Mouse (Mus musculus) 3134 (cell line): ENCODE data around the gene Olfr1459.

Experiments used
- DNase-seq: peaks from one replicate; pipeline ENCODE4 v3.0.0-alpha.2; 2011; ENCODE audit warnings: low spot score; ENCODE audit not compliant: insufficient read length; ENCODE audit errors: extremely low read depth

Gene Olfr1459

DNA sequence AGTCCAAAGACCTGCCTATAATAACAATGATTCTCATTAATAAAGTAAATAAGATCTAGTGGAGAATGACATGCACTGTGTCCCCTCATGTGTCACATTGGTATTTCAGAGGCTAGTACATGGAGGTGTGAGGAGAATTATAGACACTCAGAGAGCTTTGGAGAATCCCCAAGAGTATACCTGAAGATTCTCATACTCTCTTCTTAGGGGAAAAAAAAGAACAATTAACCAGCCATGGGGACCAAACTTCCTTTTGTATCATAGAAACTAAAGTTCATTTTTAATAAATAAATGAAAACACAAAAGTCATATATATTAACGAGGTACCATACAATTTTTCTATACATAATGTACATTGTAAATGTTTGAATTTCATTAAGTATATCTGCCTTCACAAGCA, at the start of gene Olfr1459:
Gene Olfr1459 (minus strand): TSS at position 101 of the 400 bp plus-strand sequence.
- DNase-seq: no peak

DNA sequence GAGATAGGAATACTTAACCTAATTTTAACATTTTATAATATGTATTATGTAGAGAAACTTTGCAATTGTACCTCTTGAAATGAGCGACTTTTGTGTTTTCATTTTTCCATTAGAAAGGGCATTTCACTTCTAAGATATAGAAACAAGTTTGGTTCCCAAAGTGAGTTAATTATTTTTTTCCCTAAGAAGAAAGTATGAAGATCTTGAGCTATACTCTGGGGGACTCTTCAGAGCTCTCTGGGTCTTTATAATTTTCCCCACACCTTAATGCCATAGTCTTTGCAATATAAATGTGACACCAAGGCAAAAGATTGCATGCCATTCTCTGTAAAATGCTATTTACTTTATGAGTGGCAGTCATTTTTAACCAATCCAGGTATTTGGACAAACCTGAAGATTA, 36.1 kb upstream of the Olfr1459 start, which contains the start of gene Olfr1462:
Gene Olfr1462 (plus strand): TSS at position 301 of the 400 bp plus-strand sequence.
- DNase-seq: no peak

DNA sequence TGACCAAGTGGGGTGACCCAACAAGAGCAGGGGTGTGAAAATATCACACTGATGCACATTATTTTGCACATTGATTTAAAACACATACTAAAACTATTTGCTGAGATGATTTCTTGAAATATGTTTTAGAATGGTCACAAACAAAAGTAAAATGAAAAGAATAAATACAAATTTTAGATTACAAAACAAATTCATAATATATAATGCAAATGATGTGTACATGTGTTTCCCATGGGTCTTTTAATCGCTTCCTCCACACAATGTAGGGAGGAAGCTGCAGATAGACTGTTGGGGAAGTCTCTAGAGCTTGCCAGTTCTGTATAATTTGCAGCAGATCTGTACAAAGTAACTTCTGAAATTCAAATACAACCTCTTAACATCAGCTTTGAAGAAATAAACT, 13.4 kb upstream of the Olfr1459 start, which contains the start of gene Olfr1461:
Gene Olfr1461 (plus strand): TSS at position 301 of the 400 bp plus-strand sequence.
- DNase-seq: no peak

DNA sequence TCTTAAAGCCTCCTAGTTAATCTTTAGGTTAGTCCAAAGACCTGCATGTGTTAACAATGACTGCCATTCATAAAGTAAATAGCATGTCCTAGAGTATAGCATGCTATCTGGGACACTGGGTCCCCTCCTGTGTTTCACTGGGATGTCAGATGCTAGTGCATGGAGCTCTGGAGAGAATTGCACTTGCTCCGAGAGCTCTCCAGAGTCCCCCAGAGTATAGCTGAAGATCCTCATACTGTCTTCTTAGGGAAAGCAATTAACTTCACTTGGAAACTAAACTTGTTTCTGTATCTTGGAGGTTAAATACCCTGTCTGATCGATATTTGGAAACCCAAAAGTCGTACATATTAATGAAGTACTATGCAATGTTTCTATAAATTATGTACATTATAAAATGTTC, 42.7 kb downstream of the Olfr1459 start, which contains the start of gene Olfr1458:
Gene Olfr1458 (minus strand): TSS at position 101 of the 400 bp plus-strand sequence.
- DNase-seq: no peak

DNA sequence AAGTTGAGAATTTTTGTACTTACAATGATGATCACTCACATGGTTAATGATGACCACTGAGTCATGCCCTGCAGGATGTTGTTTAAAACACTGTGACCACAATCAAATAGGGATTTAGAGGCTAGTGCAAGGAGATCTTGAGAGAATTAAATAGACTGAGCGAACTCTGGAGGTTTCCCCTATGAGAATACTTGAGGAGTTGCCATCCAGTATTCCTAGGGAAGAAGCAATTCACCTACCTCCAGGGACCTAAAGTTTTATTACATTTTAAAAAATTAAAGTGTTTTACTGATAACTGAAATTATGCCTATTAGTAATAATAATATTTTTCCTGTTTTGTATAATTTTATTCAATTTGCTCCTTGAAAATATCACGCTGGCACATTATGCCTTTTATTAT, 51.6 kb downstream of the Olfr1459 start, which contains the start of gene Olfr1457:
Gene Olfr1457 (minus strand): TSS at position 101 of the 400 bp plus-strand sequence.
- no peak for DNase-seq

DNA sequence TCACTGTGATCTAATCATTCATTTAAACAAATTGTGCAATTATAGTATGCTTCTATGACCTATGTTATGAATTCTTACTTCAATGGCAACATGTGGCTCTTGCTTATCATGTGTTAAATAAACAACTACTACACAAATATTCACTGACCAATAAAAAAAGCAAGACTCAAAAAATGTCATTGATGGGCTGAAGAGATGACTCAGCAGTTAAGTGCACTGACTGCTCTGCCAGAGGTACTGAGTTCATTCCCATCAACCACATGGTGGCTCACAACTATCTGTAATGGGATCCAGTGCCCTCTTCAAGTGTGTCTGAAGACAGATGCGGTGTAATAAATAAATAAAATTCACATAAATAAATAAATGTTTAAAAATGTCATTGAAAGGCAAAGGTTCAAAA, 55.4 kb downstream of the Olfr1459 start:
- no peak for DNase-seq
